Mouse (Mus musculus) cerebellum, adult 8-10 months (tissue): ENCODE results near the gene Olfr877.

ENCODE experiments used
- DNase-seq: peaks from one replicate; pipeline ENCODE4 v3.0.0; 2022

The Olfr877 gene

DNA sequence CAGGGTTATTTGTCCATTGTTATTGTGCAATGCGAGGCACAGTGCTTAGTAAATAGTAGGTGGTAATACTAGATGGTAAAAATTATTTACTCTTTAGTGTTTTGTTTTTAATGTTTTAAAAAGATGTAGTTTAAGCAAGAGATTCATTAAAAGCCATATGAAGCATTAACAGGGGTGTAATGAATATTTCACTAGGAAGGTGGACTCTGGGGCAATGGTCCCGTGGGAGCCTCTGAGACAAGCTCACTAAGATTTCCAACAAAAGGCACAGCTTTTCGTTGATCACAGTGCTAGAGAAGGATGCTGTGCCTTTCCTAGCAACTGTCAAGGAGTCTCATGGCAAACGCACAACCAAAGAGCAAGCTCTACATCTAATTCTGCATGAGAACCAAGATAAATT, at the start of gene Olfr877:
Gene Olfr877 (plus strand): TSS at position 301 of the 400 bp plus-strand sequence.
- DNase-seq, result no peak

DNA sequence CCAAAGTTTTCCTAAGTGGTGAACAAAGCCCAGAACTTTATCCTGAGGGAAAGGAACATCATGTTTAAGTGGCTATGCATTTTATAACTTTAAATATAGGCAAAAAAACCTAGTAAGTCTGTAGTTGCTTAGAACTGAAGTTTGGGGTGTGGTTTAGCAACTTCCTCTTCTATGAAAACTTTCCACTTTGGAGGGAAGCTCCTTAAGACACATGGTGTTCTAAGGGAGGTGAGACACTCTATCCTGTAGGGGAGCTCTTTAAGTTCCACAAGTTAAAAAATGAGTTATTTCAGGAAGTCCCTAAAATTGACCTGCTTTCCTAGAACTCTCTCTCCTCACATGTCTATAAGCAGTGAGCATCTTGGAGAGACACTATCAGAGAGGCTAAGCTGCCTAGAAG, 46.8 kb upstream of the Olfr877 start:
- no peak for DNase-seq

DNA sequence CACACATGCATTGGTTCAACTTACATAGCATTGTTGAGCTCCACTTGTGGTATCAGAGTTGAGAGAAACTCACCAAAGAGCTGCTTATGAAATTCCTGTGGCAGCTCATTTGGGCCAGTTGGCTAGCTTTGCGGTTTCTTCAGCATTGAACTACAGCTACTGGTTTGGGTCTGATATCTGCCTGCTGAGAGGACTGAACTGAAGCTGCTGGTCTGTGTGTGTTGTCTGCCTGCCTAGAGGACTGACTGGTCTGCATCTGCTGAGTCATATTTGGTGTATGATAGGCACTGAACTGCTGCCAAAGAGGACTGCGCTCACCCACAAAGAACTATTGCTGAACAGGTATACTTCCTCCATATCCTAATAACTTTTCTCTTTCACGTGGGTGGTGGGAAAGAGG, 45.6 kb upstream of the Olfr877 start:
- DNase-seq, result no peak

DNA sequence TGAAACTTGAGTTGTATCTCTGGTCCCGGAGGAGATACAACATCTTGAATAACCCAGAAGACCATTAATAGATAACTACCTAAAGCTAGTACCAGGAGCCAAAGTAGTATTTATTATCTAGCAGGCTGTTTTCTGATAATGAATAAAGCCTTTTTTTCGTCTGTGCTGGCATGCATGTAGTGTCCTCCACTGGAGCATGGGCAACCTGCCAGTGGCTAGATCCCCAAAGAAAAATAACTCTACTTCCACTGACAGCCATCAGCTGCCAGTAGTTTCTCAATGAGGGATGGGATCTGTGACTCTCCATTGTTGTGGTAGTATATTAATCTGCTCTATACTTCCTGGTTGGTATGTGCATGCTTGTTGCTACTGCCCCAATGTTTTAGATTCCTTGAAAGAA, 45.1 kb upstream of the Olfr877 start:
- DNase-seq, result no peak

DNA sequence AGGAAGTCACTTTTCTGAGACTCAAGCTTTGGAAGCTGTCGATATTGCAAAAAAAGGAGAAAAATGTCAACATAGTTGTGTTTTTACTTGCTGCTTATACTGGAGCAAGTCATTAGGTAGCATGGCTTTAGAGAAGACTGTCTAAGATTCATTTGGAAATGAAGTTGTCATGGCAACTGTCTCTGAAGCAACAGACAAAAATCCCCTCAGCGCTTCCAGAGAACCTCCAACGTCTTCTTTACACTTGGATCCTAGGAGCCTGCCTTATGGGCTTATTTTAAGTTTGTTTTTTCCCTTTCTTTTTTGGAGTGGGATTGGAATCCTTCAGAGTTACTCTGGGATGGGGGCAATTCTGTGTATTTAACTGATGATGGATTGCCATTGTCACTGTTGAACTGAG, 39.4 kb upstream of the Olfr877 start:
- no peak for DNase-seq

DNA sequence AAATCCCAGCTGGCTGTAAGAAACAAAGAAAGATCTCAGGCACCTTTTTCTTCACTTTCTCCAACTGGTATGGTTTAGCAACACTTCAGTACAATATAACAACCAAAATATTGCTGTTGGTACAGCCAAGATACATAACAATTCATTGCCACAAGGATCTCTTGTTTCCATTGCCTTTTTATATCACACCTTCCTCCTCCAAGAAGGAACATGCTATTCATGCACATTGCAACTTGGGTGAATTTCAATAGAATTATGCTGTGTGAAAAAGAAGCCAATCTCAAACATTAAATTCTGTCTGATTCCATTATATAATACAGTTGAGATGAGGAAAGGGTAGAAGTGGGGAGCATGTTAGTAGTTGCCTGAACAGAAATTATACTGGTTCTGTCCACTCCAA, 24.2 kb upstream of the Olfr877 start:
- no peak for DNase-seq

DNA sequence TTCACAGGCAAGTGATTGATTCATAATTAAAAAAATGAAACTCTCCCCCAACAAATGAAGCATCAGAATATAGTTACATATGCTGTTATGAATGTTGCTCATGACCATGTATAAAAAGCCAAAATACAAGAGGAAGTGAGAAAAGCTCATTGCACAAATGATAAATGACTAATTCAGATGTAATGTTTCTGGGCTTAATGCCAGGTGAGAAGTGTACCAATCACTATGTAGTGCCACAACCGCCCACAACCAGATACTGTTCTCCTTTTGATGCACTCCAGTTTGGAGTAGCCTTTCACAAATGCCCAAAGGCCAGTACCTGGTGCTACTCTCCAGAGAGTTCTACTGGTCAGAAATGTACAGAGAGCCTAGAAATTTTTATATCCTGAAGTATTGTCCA, 20.7 kb upstream of the Olfr877 start:
- DNase-seq, result no peak

DNA sequence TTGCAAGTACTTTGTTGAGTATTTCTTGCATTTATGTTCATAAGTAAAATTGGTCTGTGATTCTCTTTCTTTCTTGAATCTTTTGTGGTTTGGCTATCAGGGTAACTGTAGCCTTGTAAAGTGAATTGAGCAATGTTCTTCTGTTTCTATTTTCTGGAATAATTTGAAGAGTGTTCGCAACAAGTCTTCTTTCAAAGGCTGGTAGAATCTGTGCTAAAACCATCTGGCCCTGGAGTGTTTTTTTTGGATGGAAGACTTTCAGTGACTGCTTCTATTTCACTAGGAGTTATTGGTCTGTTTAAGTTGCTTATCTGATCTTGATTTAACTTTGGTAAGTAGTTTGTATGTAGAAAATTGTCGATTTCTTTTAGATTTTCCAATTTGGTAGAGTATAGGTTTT, 4.8 kb upstream of the Olfr877 start:
- no peak for DNase-seq

DNA sequence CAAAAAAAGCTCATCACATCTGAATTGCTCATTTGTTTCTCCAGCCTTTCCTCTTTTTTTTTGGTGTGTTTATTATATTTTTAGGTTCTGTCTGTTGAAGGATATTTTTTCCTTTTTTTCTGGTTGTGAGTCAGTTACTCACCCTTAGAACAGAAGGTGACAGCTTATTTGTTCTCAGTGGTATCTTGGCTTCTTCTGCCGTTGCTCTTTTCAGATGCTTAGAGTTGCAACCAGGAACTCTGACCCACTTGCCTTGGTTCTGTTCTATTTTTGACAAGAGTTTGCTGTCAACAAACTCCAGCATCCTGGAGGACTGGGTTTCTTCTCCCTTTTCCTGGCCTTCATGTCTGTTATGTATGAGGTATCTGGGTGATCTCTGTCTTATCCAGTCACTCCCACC, 9.3 kb downstream of the Olfr877 start:
- no peak for DNase-seq

DNA sequence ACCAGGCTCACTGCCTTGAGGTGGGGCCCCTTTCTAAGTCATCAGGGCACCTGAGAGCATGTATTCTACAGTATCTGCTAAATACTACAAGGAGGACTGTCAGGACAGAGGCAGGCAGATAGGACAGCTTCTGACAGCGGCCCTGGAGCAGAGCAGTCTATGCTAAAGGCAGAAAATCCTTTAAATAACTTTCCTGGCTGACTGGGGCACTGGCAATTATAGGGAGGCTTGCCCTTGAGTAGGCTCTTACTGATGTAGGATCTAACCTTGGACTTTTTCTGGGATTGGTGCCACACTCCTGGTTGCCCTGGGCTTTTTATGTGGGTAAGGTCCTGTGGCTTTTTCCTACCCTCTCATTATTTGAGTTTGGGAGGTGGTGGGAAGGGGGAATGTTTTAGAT, 16.2 kb downstream of the Olfr877 start:
- DNase-seq, result no peak

DNA sequence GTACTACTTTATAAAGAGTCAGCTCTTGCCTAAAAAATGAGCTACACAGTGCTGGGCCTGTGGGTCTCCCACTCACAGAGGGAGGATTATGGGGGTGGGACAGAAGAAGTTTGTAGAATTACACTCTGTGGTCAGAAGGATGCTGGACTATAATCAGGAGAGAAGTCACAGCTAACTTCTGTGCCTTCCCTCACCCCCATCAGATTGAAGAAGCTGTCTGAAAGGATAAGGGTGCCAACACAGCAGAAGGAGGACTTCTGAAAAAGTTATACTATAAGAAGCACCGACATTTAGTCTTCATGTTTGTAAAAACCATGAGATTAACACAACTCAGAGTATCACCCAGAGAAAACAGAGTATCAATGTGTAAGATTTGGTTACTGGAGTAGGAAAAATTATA, 17.0 kb downstream of the Olfr877 start:
- DNase-seq, result no peak

DNA sequence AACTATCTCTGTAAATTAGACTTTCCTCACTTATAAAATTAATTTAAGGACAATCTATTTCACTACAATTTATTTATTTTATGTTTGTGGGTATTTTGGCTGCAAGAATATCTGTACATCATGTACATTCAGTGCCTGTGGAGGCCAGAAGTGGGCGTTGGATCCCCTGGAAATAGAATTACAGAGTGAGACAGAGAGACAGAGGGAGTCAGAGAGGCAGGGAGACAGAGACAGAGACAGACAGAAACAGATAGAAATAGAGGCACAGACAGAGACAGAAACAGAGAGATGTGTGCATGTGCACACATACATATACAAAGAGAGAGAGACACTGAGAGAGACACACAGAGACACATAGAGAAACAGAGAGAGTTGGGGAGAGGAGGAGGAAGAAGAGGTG, 17.5 kb downstream of the Olfr877 start:
- no peak for DNase-seq

DNA sequence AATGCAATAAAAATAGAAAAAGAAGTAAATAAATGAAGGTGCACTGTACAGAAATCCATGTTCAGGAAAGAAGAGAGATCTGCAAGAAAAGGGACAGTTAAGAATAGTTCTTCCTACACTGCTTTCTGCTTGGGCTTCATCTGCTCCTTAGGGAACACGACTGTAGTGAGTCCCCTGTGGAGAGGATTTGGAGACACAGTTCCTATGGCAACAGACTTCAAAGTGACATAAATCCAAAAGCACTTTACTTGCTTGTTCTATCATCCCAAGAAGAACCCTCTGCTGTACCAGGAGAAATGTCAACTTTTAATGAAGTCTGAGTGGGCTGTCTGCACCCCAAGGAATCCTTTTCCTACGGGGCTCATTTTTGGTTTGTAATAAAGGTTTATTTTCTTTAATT, 36.9 kb downstream of the Olfr877 start:
- no peak for DNase-seq

DNA sequence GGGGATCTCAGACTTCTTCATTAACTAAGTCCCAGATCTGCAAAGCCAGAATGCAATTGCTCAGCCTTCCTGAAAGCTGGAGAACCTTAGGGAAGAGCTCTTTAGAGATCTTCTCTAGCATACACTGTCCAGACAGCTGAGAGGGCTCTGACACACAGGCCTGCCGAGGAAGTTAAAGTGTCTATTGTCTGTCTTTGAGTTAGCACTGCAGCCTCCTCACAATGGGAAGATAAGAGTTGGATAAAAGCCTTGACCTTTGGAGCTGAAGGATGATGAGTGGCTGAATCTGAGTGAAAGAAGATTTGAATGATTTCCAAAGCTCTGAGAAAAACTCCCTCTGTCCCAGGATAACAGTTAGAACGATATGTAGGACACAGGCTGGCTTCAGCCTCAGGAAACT, 42.6 kb downstream of the Olfr877 start, which contains the start of gene Olfr145:
Gene Olfr145 (plus strand): TSS at position 64 of the 400 bp plus-strand sequence.
- no peak for DNase-seq

DNA sequence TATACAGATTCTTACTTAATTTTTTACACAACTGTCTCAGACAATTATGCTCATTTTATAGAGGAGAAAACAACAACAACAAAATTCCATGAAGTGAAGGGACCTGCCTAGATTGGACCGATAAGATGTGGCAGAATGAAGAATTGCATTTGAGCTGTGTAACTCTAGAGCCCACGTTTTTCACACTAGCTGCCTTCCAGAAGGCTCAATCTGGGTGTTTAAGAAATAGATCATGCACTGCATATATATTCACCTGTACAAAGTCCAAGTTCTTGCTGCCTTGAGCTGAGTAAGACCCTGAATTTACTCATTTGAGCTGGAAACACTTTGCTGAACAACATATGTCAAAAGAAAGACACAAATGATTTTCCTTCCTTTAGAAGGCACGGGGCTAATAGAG, 51.5 kb downstream of the Olfr877 start:
- no peak for DNase-seq
